Mouse (Mus musculus): Measurements from ENCODE around the gene Pde4d. TPM values are rescaled to one million over a fixed set of nuclear protein-coding genes. Genes with fewer than 3 reads are reported as not detected.

Gene Pde4d
- polyA plus RNA-seq, 1 experiment from 2014 or later, result 29.2 TPM

DNA sequence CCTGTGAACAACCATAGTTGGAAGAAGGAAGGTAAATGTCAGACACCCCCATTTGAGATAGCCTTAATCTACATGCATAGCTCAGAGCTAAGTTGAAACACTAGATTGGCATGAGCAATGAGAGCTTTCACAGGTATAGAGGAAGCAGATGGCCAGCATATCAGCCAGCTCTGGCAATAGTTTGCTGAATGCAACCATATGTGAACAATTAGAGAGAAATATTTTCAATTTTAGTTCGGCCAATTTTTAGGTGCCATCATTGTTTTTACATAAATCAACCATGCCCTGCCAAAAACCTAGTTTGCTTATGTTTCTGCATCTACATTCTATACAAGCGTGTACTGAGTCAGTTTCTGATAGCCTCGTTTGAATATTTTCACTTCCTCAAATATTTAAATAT lies 642.9 kb downstream of the Pde4d start:
- no peak overlapping the region for H3K27ac ChIP-seq (replicated peaks in 1 of 2; ENCODE audit: control insufficient read depth in 1 of 2, insufficient read depth in 1 of 2, low read depth in 2 of 2, low read length in 2 of 2)
- no peaks in the 10 kb centered on the region for H3K4me1 ChIP-seq (ENCODE audit: control insufficient read depth in 2 of 2, insufficient read depth in 2 of 2, low read length in 2 of 2)
- no peaks in the 10 kb centered on the region for H3K36me3 ChIP-seq (ENCODE audit: control insufficient read depth, insufficient read depth, low read length)
- no peaks in the 10 kb centered on the region for H3K9me3 ChIP-seq (ENCODE audit: control insufficient read depth, low read length)
- no peak overlapping the region for H3K9ac ChIP-seq (ENCODE audit: low read length)
- H3K4me3 ChIP-seq (ENCODE audit: control insufficient read depth in 1 of 2, insufficient read depth in 1 of 2, low read depth in 1 of 2, low read length in 2 of 2), result no peak overlapping the region
- 89% methylated on average over 3 of the region's 3 CpGs for WGBS
- ATAC-seq (ENCODE audit: insufficient number of reproducible peaks, insufficient read depth, low FRiP score, low read depth), result no peak
- H3K27me3 ChIP-seq (ENCODE audit: control insufficient read depth, insufficient read depth, low read length), result no peaks in the 10 kb centered on the region
- no peak overlapping the region for H3K4me2 ChIP-seq (ENCODE audit: low read length)

DNA sequence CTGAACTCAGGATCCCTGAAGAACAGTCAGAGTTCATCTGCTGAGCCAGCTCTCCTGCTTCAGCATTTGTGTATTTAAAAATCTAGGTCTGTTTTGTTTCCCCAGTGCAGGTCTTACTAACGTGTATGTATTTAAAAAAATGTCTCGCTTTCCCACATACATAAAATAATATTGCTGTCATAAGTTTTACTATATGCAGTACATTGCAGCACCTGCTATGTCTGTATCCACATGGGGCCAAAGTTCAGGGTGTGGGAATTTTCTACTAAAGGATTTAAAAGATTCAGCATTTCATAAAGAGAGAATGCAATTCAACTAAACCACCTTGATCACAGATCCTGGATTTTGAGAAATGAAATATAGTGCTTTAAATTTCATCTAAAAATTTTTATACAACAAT lies 646.9 kb downstream of the Pde4d start:
- H3K4me1 ChIP-seq (ENCODE audit: control insufficient read depth in 2 of 2, insufficient read depth in 2 of 2, low read length in 2 of 2), result no peaks in the 10 kb centered on the region
- no peak overlapping the region for H3K4me3 ChIP-seq (ENCODE audit: control insufficient read depth in 1 of 2, insufficient read depth in 1 of 2, low read depth in 1 of 2, low read length in 2 of 2)
- H3K9me3 ChIP-seq (ENCODE audit: control insufficient read depth, low read length), result no peaks in the 10 kb centered on the region
- WGBS, result 73% methylated on average over 2 of the region's 2 CpGs
- H3K27ac ChIP-seq (replicated peaks in 1 of 2; ENCODE audit: control insufficient read depth in 1 of 2, insufficient read depth in 1 of 2, low read depth in 2 of 2, low read length in 2 of 2), result no peak overlapping the region
- H3K9ac ChIP-seq (ENCODE audit: low read length), result no peak overlapping the region
- ATAC-seq (ENCODE audit: insufficient number of reproducible peaks, insufficient read depth, low FRiP score, low read depth), result no peak
- no peaks in the 10 kb centered on the region for H3K36me3 ChIP-seq (ENCODE audit: control insufficient read depth, insufficient read depth, low read length)
- H3K27me3 ChIP-seq (ENCODE audit: control insufficient read depth, insufficient read depth, low read length), result no peaks in the 10 kb centered on the region
- H3K4me2 ChIP-seq (ENCODE audit: low read length), result no peak overlapping the region

DNA sequence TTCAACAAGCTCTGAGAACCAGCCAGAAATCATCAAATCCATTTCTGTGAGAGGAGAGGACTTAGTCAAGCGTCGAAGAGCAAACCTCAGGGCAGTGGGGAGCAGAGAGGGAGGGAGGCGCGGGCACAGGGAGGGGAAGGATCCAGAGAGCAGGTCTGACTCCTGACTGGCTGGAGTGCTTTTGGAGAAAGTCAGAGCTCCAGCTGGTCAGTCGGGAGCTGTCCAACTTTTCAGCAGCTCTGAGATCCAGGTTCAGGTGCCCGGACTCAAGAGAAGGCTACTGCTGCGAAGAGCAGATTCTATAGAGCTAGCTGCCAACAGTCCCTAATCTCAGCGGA lies 666.2 kb downstream of the Pde4d start:
- ATAC-seq (ENCODE audit: insufficient number of reproducible peaks, insufficient read depth, low FRiP score, low read depth), result no peak
- H3K27me3 ChIP-seq (ENCODE audit: control insufficient read depth, insufficient read depth, low read length), result peaks cover 39% of the 10 kb centered on the region
- H3K9me3 ChIP-seq (ENCODE audit: control insufficient read depth, low read length), result no peaks in the 10 kb centered on the region
- no peak overlapping the region for H3K9ac ChIP-seq (ENCODE audit: low read length)
- WGBS, result 0% methylated on average over 8 of the region's 8 CpGs
- H3K27ac ChIP-seq (replicated peaks in 1 of 2; ENCODE audit: control insufficient read depth in 1 of 2, insufficient read depth in 1 of 2, low read depth in 2 of 2, low read length in 2 of 2), result no peak overlapping the region
- H3K4me2 ChIP-seq (ENCODE audit: low read length), result peak overlapping the region; percentile 93
- no peaks in the 10 kb centered on the region for H3K36me3 ChIP-seq (ENCODE audit: control insufficient read depth, insufficient read depth, low read length)
- H3K4me3 ChIP-seq (ENCODE audit: control insufficient read depth in 1 of 2, insufficient read depth in 1 of 2, low read depth in 1 of 2, low read length in 2 of 2), result peak overlapping the region; percentile 38 to 42
- peaks cover 3 to 5% of the 10 kb centered on the region in 2 experiments; a peak in 2 of 4 replicates for H3K4me1 ChIP-seq (ENCODE audit: control insufficient read depth in 2 of 2, insufficient read depth in 2 of 2, low read length in 2 of 2)

DNA sequence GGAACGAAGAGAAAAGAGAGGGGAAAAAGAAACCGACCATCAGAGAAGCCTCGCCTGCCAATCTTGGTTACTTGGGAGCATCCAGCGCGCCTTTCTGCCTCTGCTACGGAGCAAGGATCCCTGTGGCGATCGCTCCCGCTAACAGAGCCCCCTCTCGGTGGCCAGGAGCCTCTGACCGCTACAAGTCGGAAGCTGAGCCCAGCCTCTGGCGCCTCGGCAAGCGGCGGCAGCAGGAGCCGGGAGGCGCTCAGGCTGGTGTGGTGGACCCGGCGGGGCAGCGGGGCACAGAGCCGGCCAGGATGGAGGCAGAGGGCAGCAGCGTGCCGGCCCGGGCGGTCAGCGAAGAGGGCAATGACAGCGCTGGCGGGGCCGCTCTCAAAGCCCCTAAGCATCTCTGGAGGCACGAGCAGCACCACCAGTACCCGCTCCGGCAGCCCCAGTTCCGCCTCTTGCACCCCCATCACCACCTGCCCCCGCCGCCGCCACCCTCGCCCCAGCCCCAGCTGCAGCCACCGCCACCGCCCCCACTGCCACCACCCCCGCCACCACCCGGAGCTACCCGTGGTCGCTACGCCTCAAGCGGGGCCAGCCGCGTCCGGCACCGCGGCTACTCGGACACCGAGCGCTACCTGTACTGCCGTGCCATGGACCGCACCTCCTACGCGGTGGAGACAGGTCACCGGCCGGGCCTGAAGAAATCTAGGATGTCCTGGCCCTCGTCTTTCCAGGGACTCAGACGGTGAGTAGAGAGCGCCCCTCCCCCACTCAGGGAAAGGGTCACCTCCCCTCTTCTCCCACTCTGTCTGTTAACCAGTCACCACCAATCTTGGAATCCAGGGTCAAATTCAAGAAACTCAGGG lies 666.8 kb downstream of the Pde4d start:
- ATAC-seq (ENCODE audit: insufficient number of reproducible peaks, insufficient read depth, low FRiP score, low read depth), result 0 out of 2 replicates have a peak, but pooled peaks have one; percentile 47
- Histone ChIP-seq H3K9me3 (ENCODE audit: control insufficient read depth, low read length) (no peaks in the 10 kb centered on the region), H3K4me1 (ENCODE audit: control insufficient read depth in 2 of 2, insufficient read depth in 2 of 2, low read length in 2 of 2) (peaks cover 3 to 5% of the 10 kb centered on the region in 2 experiments; a peak in 2 of 4 replicates), H3K4me3 (ENCODE audit: control insufficient read depth in 1 of 2, insufficient read depth in 1 of 2, low read depth in 1 of 2, low read length in 2 of 2) (peak overlapping the region; percentile 38 to 42), H3K27ac (replicated peaks in 1 of 2; ENCODE audit: control insufficient read depth in 1 of 2, insufficient read depth in 1 of 2, low read depth in 2 of 2, low read length in 2 of 2) (no peak overlapping the region), H3K4me2 (ENCODE audit: low read length) (peak overlapping the region; percentile 93), H3K27me3 (ENCODE audit: control insufficient read depth, insufficient read depth, low read length) (peaks cover 39% of the 10 kb centered on the region), H3K9ac (ENCODE audit: low read length) (no peak overlapping the region), H3K36me3 (ENCODE audit: control insufficient read depth, insufficient read depth, low read length) (no peaks in the 10 kb centered on the region)
- WGBS, result 1% methylated on average over 52 of the region's 63 CpGs

DNA sequence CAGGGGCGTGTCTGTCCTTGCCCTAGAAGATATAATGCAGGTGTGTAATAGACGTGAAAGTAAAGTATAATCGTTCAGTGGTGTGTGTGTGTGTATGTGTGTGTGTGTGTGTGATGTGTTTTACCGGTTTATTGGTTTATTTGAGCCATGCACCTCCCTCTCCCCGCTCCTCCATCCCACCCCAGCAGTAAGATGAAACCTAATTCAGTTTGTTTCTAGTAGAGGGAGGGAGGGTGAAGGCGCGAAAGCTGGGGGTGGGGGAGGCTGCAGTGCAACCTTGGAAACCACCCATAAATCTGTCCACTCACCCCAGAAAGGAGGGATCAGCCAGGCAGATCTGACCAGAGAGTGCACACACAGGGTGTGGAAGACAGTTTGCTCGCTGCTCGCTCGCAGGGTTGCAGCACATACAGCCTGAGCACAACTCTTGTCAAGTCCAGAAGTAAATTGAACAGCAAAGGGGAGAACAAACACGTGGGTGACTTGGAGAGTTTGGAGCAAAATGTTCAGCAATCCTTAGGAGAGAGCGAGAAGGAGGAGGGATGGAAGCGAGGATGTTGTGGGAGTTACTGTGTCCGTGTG lies 667.6 kb downstream of the Pde4d start:
- no peak for ATAC-seq (ENCODE audit: insufficient number of reproducible peaks, insufficient read depth, low FRiP score, low read depth)
- Histone ChIP-seq H3K4me1 (ENCODE audit: control insufficient read depth in 2 of 2, insufficient read depth in 2 of 2, low read length in 2 of 2) (peaks cover 3 to 5% of the 10 kb centered on the region in 2 experiments; a peak in 2 of 4 replicates), H3K27ac (replicated peaks in 1 of 2; ENCODE audit: control insufficient read depth in 1 of 2, insufficient read depth in 1 of 2, low read depth in 2 of 2, low read length in 2 of 2) (no peak overlapping the region), H3K4me2 (ENCODE audit: low read length) (peak overlapping the region; percentile 93), H3K27me3 (ENCODE audit: control insufficient read depth, insufficient read depth, low read length) (peaks cover 39% of the 10 kb centered on the region), H3K9ac (ENCODE audit: low read length) (no peak overlapping the region), H3K4me3 (ENCODE audit: control insufficient read depth in 1 of 2, insufficient read depth in 1 of 2, low read depth in 1 of 2, low read length in 2 of 2) (peak overlapping the region in 1 of 2 experiments; percentile 42; a peak in 1 of 4 replicates), H3K36me3 (ENCODE audit: control insufficient read depth, insufficient read depth, low read length) (no peaks in the 10 kb centered on the region), H3K9me3 (ENCODE audit: control insufficient read depth, low read length) (no peaks in the 10 kb centered on the region)
- WGBS, result 12% methylated on average over 14 of the region's 14 CpGs

DNA sequence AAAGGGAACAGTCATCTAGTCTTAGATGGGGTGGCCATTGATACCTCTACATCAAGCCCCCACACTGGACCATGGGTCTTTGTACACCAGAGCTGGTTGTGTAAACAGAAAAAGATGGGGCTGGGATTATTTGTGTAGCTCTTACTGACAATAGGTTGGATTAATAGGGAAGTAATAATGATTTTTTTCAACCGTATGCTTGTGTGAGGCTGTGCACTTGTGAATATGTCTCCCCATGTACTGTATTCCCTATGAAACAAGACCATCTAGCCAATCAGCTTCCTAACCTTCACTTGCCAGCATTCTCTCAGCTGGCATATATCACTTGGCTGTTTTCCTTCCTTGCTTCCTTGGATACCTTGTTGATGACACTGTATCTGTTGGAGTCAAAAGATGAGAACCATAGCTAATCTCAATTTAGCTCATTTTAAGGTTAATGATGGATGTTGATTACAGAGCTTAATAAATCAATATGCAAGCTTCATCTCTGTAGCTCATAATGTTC lies 668.6 kb downstream of the Pde4d start:
- H3K4me3 ChIP-seq (ENCODE audit: control insufficient read depth in 1 of 2, insufficient read depth in 1 of 2, low read depth in 1 of 2, low read length in 2 of 2), result no peak overlapping the region
- H3K4me1 ChIP-seq (ENCODE audit: control insufficient read depth in 2 of 2, insufficient read depth in 2 of 2, low read length in 2 of 2), result peaks cover 3 to 5% of the 10 kb centered on the region in 2 experiments; a peak in 2 of 4 replicates
- H3K4me2 ChIP-seq (ENCODE audit: low read length), result no peak overlapping the region
- no peak overlapping the region for H3K9ac ChIP-seq (ENCODE audit: low read length)
- no peak overlapping the region for H3K27ac ChIP-seq (replicated peaks in 1 of 2; ENCODE audit: control insufficient read depth in 1 of 2, insufficient read depth in 1 of 2, low read depth in 2 of 2, low read length in 2 of 2)
- no peaks in the 10 kb centered on the region for H3K9me3 ChIP-seq (ENCODE audit: control insufficient read depth, low read length)
- 75% methylated on average over 1 of the region's 1 CpGs for WGBS
- no peak for ATAC-seq (ENCODE audit: insufficient number of reproducible peaks, insufficient read depth, low FRiP score, low read depth)
- H3K36me3 ChIP-seq (ENCODE audit: control insufficient read depth, insufficient read depth, low read length), result no peaks in the 10 kb centered on the region
- peaks cover 39% of the 10 kb centered on the region for H3K27me3 ChIP-seq (ENCODE audit: control insufficient read depth, insufficient read depth, low read length)

DNA sequence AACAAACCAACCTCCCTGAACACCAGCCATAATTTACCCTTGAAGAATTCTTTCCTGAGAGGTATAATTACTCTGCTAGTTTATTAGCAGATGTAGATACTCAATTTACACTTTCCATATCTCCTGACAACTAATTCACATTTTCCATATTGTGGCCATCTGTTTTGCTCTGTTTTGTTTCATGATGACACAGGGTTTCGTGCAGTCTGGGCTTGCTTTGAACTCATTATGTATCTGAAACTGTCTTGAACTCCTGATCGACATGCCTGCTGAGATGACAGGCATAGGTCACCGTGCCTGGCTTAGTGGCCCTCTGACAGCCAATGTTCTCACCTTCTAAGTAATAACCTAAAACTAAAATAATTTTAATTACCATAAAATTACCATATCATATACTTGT lies 672.1 kb downstream of the Pde4d start:
- no peak overlapping the region for H3K9ac ChIP-seq (ENCODE audit: low read length)
- ATAC-seq (ENCODE audit: insufficient number of reproducible peaks, insufficient read depth, low FRiP score, low read depth), result no peak
- H3K4me3 ChIP-seq (ENCODE audit: control insufficient read depth in 1 of 2, insufficient read depth in 1 of 2, low read depth in 1 of 2, low read length in 2 of 2), result no peak overlapping the region
- H3K27me3 ChIP-seq (ENCODE audit: control insufficient read depth, insufficient read depth, low read length), result peaks cover 13% of the 10 kb centered on the region
- no peak overlapping the region for H3K4me2 ChIP-seq (ENCODE audit: low read length)
- peaks cover 0 to 2% of the 10 kb centered on the region in 2 experiments; a peak in 1 of 4 replicates for H3K4me1 ChIP-seq (ENCODE audit: control insufficient read depth in 2 of 2, insufficient read depth in 2 of 2, low read length in 2 of 2)
- WGBS, result 66% methylated on average over 3 of the region's 3 CpGs
- H3K27ac ChIP-seq (replicated peaks in 1 of 2; ENCODE audit: control insufficient read depth in 1 of 2, insufficient read depth in 1 of 2, low read depth in 2 of 2, low read length in 2 of 2), result no peak overlapping the region
- H3K9me3 ChIP-seq (ENCODE audit: control insufficient read depth, low read length), result no peaks in the 10 kb centered on the region
- H3K36me3 ChIP-seq (ENCODE audit: control insufficient read depth, insufficient read depth, low read length), result no peaks in the 10 kb centered on the region
